Mouse (Mus musculus): ENCODE data around the gene Pafah1b1. TPM values are rescaled to one million over a fixed set of nuclear protein-coding genes. Genes with fewer than 3 reads are reported as not detected.

Pafah1b1 gene
- total RNA-seq (2014; rRNA removed) (37.2 and 40.6 TPM in 2 replicates), polyA plus RNA-seq (2012; rRNA removed) (8.1 and 8.9 TPM in 2 replicates)

DNA sequence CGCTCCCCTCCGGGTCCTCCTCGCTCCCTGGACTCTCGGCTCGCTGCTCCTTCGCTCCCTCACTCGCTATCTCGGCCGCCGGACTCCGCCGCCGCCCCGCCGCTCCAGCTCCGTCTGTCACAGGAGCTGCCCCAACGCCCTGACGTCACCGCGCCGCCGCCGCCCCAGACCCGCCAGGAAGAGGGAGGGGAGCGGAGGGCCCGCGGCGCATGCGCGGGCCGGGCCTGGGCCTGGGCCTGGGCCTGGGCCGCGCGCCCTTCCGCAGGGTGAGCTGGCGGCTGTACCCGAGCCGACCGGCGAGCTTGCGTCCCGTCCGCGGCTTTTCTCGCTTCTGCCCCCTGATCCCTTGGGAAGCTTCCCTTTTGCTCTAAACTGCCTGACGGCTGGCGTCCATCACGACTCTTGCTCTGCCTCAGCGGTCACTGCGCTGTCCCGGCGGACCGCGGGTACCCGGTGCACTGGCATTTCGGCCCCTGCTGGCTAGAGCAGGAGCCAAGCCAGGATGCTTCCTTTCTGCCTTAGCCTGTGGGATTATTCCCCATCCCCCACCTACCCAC, at the start of gene Pafah1b1:
Gene Pafah1b1 (minus strand): TSS at position 436 of the 557 bp plus-strand sequence.
- H3K27me3 ChIP-seq (ENCODE audit: control insufficient read depth, insufficient read depth, low read length), result no peaks in the 10 kb centered on the region
- peak within 1 kb of the TSS; percentile 95 for H3K9ac ChIP-seq (ENCODE audit: low read depth, low read length)
- no peaks in the 10 kb centered on the region for H3K36me3 ChIP-seq (ENCODE audit: control insufficient read depth, insufficient read depth, low read length)
- WGBS, result 0% methylated on average over 54 of the region's 56 CpGs
- peaks cover 23% of the 10 kb centered on the region; the same call in 1 of the 2 replicates for H3K79me2 ChIP-seq (ENCODE audit: control insufficient read depth, insufficient read depth, low read length)
- peak; percentile 91 for TF ChIP-seq POLR2A (IDR thresholded peaks at IDR 0.05; ENCODE audit: extremely low read depth, insufficient read depth, low read length)
- peak; percentile 50 for TF ChIP-seq CTCF (IDR thresholded peaks at IDR 0.05; ENCODE audit: low read depth, low read length)
- peak within 1 kb of the TSS; percentile 98 for H3K27ac ChIP-seq (replicated peaks; ENCODE audit: insufficient read depth, low read depth, low read length)
- H3K4me1 ChIP-seq (ENCODE audit: control insufficient read depth, insufficient read depth, low read length), result peaks cover 12% of the 10 kb centered on the region
- peak; percentile 58 for DNase-seq (ENCODE audit: extremely low read depth, low read depth, low spot score)
- H3K4me3 ChIP-seq (ENCODE audit: insufficient read depth, low read depth, low read length), result peak within 1 kb of the TSS; percentile 74

DNA sequence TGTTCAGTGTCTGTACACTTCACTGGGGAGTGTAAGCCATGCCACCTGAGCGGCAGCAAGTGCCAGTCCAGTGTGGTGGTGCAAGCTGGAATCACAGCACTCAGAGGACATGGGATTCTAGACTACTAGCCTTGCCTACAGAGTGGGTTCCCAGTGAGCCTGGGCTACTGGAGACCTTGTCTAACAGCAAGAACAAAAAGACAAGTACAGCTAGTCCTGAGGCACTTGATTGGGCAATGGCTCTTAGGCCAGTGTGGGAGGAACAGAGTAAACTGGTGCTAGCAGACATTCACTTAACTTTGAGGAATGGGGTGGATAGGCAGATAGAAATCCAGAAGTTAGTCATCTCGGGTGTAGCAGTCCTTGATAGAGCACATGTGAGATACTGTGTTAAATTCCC, 47.9 kb upstream of the Pafah1b1 start:
- WGBS, result 89% methylated on average over 2 of the region's 2 CpGs
- peaks cover 4% of the 10 kb centered on the region; the same call in 1 of the 2 replicates for H3K36me3 ChIP-seq (ENCODE audit: control insufficient read depth, insufficient read depth, low read length)
- TF ChIP-seq POLR2A (IDR thresholded peaks at IDR 0.05; ENCODE audit: extremely low read depth, insufficient read depth, low read length) (no peak), CTCF (IDR thresholded peaks at IDR 0.05; ENCODE audit: low read depth, low read length) (no peak)
- H3K4me3 ChIP-seq (ENCODE audit: insufficient read depth, low read depth, low read length), result no peak overlapping the region
- H3K9ac ChIP-seq (ENCODE audit: low read depth, low read length), result no peak overlapping the region
- H3K4me1 ChIP-seq (ENCODE audit: control insufficient read depth, insufficient read depth, low read length), result peaks cover 2% of the 10 kb centered on the region; the same call in 1 of the 2 replicates
- H3K27me3 ChIP-seq (ENCODE audit: control insufficient read depth, insufficient read depth, low read length), result no peaks in the 10 kb centered on the region
- no peak for DNase-seq (ENCODE audit: extremely low read depth, low read depth, low spot score)
- H3K79me2 ChIP-seq (ENCODE audit: control insufficient read depth, insufficient read depth, low read length), result peaks cover 3% of the 10 kb centered on the region; the same call in 1 of the 2 replicates
- no peak overlapping the region for H3K27ac ChIP-seq (replicated peaks; ENCODE audit: insufficient read depth, low read depth, low read length)

DNA sequence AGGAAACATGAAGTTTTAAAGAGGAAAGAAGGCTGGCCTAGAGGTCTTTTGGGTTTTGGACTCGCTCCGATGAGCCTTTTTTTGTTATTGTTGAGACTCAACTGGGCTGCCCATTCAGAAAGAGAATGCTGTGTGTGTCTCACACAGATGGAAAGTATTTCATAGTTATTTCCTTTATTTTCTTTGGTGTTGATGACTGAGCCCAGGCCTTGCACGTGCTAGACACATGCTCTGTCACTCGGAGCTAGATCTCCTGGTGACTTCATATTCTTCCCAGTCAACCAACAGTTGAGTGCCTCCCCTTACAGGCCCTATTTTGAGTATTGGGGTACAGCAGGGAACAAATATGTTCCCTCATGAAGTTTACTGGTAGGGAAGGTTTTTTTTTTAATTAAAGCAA, 47.2 kb upstream of the Pafah1b1 start:
- DNase-seq (ENCODE audit: extremely low read depth, low read depth, low spot score), result no peak
- H3K27ac ChIP-seq (replicated peaks; ENCODE audit: insufficient read depth, low read depth, low read length), result no peak overlapping the region
- TF ChIP-seq CTCF (IDR thresholded peaks at IDR 0.05; ENCODE audit: low read depth, low read length) (no peak), POLR2A (IDR thresholded peaks at IDR 0.05; ENCODE audit: extremely low read depth, insufficient read depth, low read length) (no peak)

DNA sequence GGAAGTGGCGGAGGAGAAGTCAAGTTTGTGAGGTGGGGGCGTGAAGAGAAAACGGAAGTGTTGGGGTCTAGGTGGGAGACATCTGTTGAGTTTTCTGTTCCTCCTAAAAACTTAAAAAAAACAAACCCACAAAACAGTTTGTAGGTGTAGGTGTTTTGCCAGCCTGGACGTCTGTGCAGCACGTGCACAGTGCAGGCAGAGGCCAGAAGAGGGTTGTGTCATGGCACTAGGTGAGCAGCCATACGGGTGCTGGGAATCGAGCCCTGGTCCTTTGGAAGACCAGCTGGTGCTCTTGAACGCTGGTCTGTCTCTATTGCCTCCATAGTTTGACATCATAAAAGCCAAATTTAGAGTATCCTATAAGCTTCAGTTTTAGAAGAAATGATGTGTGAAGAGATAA, 46.8 kb upstream of the Pafah1b1 start:
- Histone ChIP-seq H3K4me1 (ENCODE audit: control insufficient read depth, insufficient read depth, low read length) (peaks cover 2% of the 10 kb centered on the region; the same call in 1 of the 2 replicates), H3K4me3 (ENCODE audit: insufficient read depth, low read depth, low read length) (peak overlapping the region; percentile 77), H3K79me2 (ENCODE audit: control insufficient read depth, insufficient read depth, low read length) (peaks cover 3% of the 10 kb centered on the region; the same call in 1 of the 2 replicates), H3K27ac (replicated peaks; ENCODE audit: insufficient read depth, low read depth, low read length) (peak overlapping the region; percentile 48), H3K27me3 (ENCODE audit: control insufficient read depth, insufficient read depth, low read length) (no peaks in the 10 kb centered on the region), H3K36me3 (ENCODE audit: control insufficient read depth, insufficient read depth, low read length) (peaks cover 4% of the 10 kb centered on the region; the same call in 1 of the 2 replicates), H3K9ac (ENCODE audit: low read depth, low read length) (peak overlapping the region; percentile 74)
- peak; percentile 36 for DNase-seq (ENCODE audit: extremely low read depth, low read depth, low spot score)
- 8% methylated on average over 8 of the region's 8 CpGs for WGBS
- TF ChIP-seq POLR2A (IDR thresholded peaks at IDR 0.05; ENCODE audit: extremely low read depth, insufficient read depth, low read length), result no peak
- TF ChIP-seq CTCF (IDR thresholded peaks at IDR 0.05; ENCODE audit: low read depth, low read length), result no peak

More for the DNA sequence above, 47.2 kb upstream of the Pafah1b1 start:
- H3K4me1 ChIP-seq (ENCODE audit: control insufficient read depth, insufficient read depth, low read length), result peaks cover 2% of the 10 kb centered on the region; the same call in 1 of the 2 replicates
- peaks cover 3% of the 10 kb centered on the region; the same call in 1 of the 2 replicates for H3K79me2 ChIP-seq (ENCODE audit: control insufficient read depth, insufficient read depth, low read length)
- no peak overlapping the region for H3K4me3 ChIP-seq (ENCODE audit: insufficient read depth, low read depth, low read length)
- H3K27me3 ChIP-seq (ENCODE audit: control insufficient read depth, insufficient read depth, low read length), result no peaks in the 10 kb centered on the region
- no peak overlapping the region for H3K9ac ChIP-seq (ENCODE audit: low read depth, low read length)
- peaks cover 4% of the 10 kb centered on the region; the same call in 1 of the 2 replicates for H3K36me3 ChIP-seq (ENCODE audit: control insufficient read depth, insufficient read depth, low read length)
- 74% methylated on average over 4 of the region's 4 CpGs for WGBS

DNA sequence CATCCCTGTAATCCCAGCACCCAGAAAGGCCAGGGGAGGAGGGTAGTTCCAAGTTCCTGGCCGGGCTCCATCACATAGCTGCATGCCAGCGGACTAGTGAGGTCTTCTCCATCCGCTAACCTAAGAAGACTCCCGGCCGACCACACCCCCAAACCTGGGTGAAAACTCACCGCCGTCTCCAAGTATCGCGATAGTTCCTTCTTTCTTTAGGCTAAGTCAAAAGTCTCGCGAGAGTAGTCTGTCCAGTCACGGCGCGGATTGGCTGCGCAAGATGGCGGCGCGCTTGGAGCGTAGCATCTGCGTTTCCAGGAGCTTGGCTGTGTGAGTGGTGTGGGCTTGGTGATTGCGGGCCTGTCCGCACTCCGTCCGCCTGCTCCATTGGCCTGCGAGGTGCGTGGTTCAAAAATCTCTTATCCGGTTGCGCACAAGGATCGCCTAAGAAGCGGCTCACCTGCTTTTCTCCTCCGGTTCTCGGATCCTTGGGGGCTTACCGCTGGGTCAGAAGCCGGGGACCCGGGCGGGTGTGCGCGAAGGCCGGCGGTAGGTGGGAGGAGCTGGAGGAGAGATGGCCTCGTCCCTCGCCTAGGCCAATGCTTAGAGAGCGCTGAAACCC, 46.2 kb upstream of the Pafah1b1 start, which contains the start of gene Mettl16:
Gene Mettl16 (plus strand): TSS at position 236 of the 613 bp plus-strand sequence.
- H3K79me2 ChIP-seq (ENCODE audit: control insufficient read depth, insufficient read depth, low read length), result peaks cover 3% of the 10 kb centered on the region; the same call in 1 of the 2 replicates
- peak within 1 kb of the TSS; percentile 74 for H3K9ac ChIP-seq (ENCODE audit: low read depth, low read length)
- H3K4me3 ChIP-seq (ENCODE audit: insufficient read depth, low read depth, low read length), result peak within 1 kb of the TSS; percentile 77
- H3K27me3 ChIP-seq (ENCODE audit: control insufficient read depth, insufficient read depth, low read length), result no peaks in the 10 kb centered on the region
- TF ChIP-seq CTCF (IDR thresholded peaks at IDR 0.05; ENCODE audit: low read depth, low read length) (no peak), POLR2A (IDR thresholded peaks at IDR 0.05; ENCODE audit: extremely low read depth, insufficient read depth, low read length) (0 out of 2 replicates have a peak, but pooled peaks have one; percentile 36)
- peak; percentile 87 for DNase-seq (ENCODE audit: extremely low read depth, low read depth, low spot score)
- H3K27ac ChIP-seq (replicated peaks; ENCODE audit: insufficient read depth, low read depth, low read length), result peak within 1 kb of the TSS; percentile 48
- peaks cover 4% of the 10 kb centered on the region; the same call in 1 of the 2 replicates for H3K36me3 ChIP-seq (ENCODE audit: control insufficient read depth, insufficient read depth, low read length)
- WGBS, result under 1% methylated on average over 43 of the region's 43 CpGs
- peaks cover 2% of the 10 kb centered on the region; the same call in 1 of the 2 replicates for H3K4me1 ChIP-seq (ENCODE audit: control insufficient read depth, insufficient read depth, low read length)
